Mouse (Mus musculus): ENCODE results near the gene Coil. TPM values are rescaled to one million over a fixed set of nuclear protein-coding genes. Genes with fewer than 3 reads are reported as not detected.

The Coil gene
- polyA plus RNA-seq, 1 experiment from 2014 or later = 28.7 TPM

GRCm38 (mm10) chr11:89021687-89022086 is 51.6 kb downstream of the Coil start:
- Histone ChIP-seq H3K27me3 (ENCODE audit: low read depth, poor library complexity, severe bottlenecking) (no peaks in the 10 kb centered on the region), H3K27ac (no peak overlapping the region), H3K4me1 (peaks cover 3% of the 10 kb centered on the region; the same call in 1 of the 2 replicates), H3K4me3 (no peak overlapping the region), H3K36me3 (no peaks in the 10 kb centered on the region), H3K9me3 (replicated peaks) (no peaks in the 10 kb centered on the region)
- DNase-seq (ENCODE audit: low spot score) = no peak
- 88% methylated on average over 7 of the region's 7 CpGs for WGBS

GRCm38 (mm10) chr11:89022120-89022731 is 52.2 kb downstream of the Coil start:
- Histone ChIP-seq H3K9me3 (replicated peaks) (no peaks in the 10 kb centered on the region), H3K27me3 (ENCODE audit: low read depth, poor library complexity, severe bottlenecking) (no peaks in the 10 kb centered on the region), H3K36me3 (no peaks in the 10 kb centered on the region), H3K27ac (no peak overlapping the region), H3K4me1 (peaks cover 3% of the 10 kb centered on the region; the same call in 1 of the 2 replicates), H3K4me3 (no peak overlapping the region)
- 64% methylated on average over 8 of the region's 8 CpGs for WGBS
- DNase-seq (ENCODE audit: low spot score) = no peak

DNA sequence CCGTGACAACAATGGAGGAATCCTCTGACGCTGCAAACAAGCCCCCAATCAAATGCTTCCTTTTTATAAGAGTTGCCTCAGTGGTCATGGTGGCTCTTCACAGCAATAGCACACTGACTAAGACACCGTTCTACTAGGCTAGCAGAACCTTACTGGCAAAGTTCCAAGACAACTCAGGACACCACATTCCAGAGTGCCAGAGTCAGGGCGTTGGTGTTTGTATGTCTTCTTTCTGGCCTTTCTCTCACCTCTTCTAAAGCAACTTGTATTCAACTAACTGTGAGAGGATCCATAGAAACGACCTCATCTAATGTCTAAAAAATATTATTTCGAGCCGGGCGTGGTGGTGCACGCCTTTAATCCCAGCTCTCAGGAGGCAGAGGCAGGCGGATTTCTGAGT is 53.4 kb downstream of the Coil start:
- no peaks in the 10 kb centered on the region for H3K27me3 ChIP-seq (ENCODE audit: low read depth, poor library complexity, severe bottlenecking)
- H3K36me3 ChIP-seq = no peaks in the 10 kb centered on the region
- H3K9me3 ChIP-seq (replicated peaks) = no peaks in the 10 kb centered on the region
- no peak overlapping the region for H3K27ac ChIP-seq
- DNase-seq (ENCODE audit: low spot score) = no peak
- WGBS = 82% methylated on average over 10 of the region's 10 CpGs
- H3K4me3 ChIP-seq = no peak overlapping the region
- peaks cover 3% of the 10 kb centered on the region; the same call in 1 of the 2 replicates for H3K4me1 ChIP-seq

- no peaks in the 10 kb centered on the region for H3K36me3 ChIP-seq
- no peak overlapping the region for H3K4me3 ChIP-seq
- no peaks in the 10 kb centered on the region for H3K27me3 ChIP-seq (ENCODE audit: low read depth, poor library complexity, severe bottlenecking)
- no peak for DNase-seq (ENCODE audit: low spot score)
- no peaks in the 10 kb centered on the region for H3K9me3 ChIP-seq (replicated peaks)
- H3K27ac ChIP-seq = no peak overlapping the region
- 84% methylated on average over 11 of the region's 11 CpGs for WGBS
- peaks cover 8% of the 10 kb centered on the region; the same call in 1 of the 2 replicates for H3K4me1 ChIP-seq
Observed at GRCm38 (mm10) chr11:89024181-89024881, 54.3 kb downstream of the Coil start.

DNA sequence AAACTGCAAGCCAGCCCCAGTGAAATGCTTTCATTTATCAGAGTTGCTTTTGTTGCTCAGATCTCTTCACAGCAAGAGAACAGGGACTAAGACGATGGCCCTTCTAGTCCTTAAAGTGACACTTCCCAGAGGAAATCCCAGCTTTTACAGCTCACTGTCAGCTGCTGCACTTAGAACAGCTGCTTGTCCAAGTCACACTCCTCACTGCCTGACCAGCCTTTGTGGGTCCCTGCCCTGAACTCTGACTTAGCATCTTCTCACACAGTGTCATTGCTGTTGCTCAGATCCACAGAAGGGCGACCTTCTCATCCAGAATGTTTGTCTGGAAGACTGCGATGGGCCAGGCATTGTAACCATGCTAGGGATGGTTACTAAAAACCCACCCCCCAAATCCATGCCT is 55.6 kb downstream of the Coil start:
- no peaks in the 10 kb centered on the region for H3K36me3 ChIP-seq
- DNase-seq (ENCODE audit: low spot score) = no peak
- H3K9me3 ChIP-seq (replicated peaks) = no peaks in the 10 kb centered on the region
- H3K27ac ChIP-seq = no peak overlapping the region
- H3K4me1 ChIP-seq = peaks cover 9% of the 10 kb centered on the region; the same call in 1 of the 2 replicates
- H3K4me3 ChIP-seq = no peak overlapping the region
- H3K27me3 ChIP-seq (ENCODE audit: low read depth, poor library complexity, severe bottlenecking) = no peaks in the 10 kb centered on the region
- WGBS = 77% methylated on average over 3 of the region's 3 CpGs

- no peak for DNase-seq (ENCODE audit: low spot score)
- Histone ChIP-seq H3K9me3 (replicated peaks) (no peaks in the 10 kb centered on the region), H3K4me3 (no peak overlapping the region), H3K27me3 (ENCODE audit: low read depth, poor library complexity, severe bottlenecking) (no peaks in the 10 kb centered on the region), H3K36me3 (no peaks in the 10 kb centered on the region), H3K4me1 (peaks cover 9% of the 10 kb centered on the region; the same call in 1 of the 2 replicates), H3K27ac (no peak overlapping the region)
- WGBS = 95% methylated on average over 3 of the region's 3 CpGs
Observed at GRCm38 (mm10) chr11:89026117-89026516, 56.1 kb downstream of the Coil start.

- H3K4me1 ChIP-seq = peaks cover 9% of the 10 kb centered on the region; the same call in 1 of the 2 replicates
- no peak overlapping the region for H3K27ac ChIP-seq
- WGBS = 89% methylated on average over 10 of the region's 10 CpGs
- no peaks in the 10 kb centered on the region for H3K27me3 ChIP-seq (ENCODE audit: low read depth, poor library complexity, severe bottlenecking)
- H3K4me3 ChIP-seq = no peak overlapping the region
- no peaks in the 10 kb centered on the region for H3K9me3 ChIP-seq (replicated peaks)
- DNase-seq (ENCODE audit: low spot score) = no peak
- H3K36me3 ChIP-seq = no peaks in the 10 kb centered on the region
Observed at GRCm38 (mm10) chr11:89027955-89028361, 57.9 kb downstream of the Coil start.

DNA sequence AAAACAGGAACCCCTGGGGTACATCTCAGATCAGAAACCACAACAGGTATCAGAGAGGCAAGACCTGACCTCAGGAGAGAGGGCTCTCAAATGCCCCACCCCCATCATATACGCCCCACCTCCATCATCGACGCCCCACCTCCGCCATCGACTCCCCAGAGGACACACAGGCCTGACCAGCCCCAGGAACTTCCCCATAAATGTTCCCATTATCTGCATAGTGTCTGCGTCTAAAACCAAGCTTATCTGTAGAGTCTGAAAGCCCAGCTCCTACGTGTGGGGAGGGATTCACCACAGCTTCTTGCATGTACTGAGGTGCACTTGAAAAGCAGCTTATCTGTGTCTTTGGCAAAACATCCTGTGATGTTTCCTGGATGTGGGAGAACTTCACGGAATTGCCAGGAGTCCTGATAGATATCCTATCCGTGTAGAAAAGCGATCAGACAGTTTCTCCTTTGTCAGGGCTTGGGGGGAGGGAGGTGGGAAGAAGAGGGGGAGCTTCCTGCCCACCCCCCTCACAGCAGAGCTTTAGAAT is 58.9 kb downstream of the Coil start:
- DNase-seq (ENCODE audit: low spot score) = no peak
- Histone ChIP-seq H3K9me3 (replicated peaks) (no peaks in the 10 kb centered on the region), H3K4me1 (peaks cover 9% of the 10 kb centered on the region; the same call in 1 of the 2 replicates), H3K4me3 (no peak overlapping the region), H3K27me3 (ENCODE audit: low read depth, poor library complexity, severe bottlenecking) (no peaks in the 10 kb centered on the region), H3K27ac (no peak overlapping the region), H3K36me3 (no peaks in the 10 kb centered on the region)
- WGBS = 57% methylated on average over 10 of the region's 10 CpGs

DNA sequence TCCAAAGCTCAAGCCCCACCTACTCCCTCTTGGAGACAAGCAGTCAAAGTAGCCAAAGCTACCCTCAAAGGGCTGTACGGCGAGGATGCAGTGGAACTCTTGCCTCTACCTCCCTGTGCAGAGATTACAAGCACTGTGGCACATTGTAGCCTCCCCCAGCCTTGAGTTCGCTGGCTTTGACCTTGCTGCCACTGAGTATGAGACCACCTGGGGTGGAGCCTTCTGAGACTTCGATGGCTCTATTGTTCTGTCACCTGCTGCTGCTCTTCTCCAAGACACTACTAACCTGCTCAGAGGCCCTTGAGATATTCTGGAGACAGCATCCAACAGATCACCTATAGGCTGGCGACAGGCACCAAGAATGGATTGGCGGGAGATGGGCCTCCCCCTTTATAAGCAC is 60.5 kb downstream of the Coil start:
- no peak for DNase-seq (ENCODE audit: low spot score)
- Histone ChIP-seq H3K27me3 (ENCODE audit: low read depth, poor library complexity, severe bottlenecking) (no peaks in the 10 kb centered on the region), H3K4me3 (no peak overlapping the region), H3K9me3 (replicated peaks) (no peaks in the 10 kb centered on the region), H3K4me1 (peaks cover 5% of the 10 kb centered on the region; the same call in 1 of the 2 replicates), H3K36me3 (no peaks in the 10 kb centered on the region), H3K27ac (no peak overlapping the region)
- 87% methylated on average over 6 of the region's 6 CpGs for WGBS

GRCm38 (mm10) chr11:89031189-89031588 is 61.1 kb downstream of the Coil start:
- H3K36me3 ChIP-seq = no peaks in the 10 kb centered on the region
- WGBS = 66% methylated on average over 1 of the region's 1 CpGs

DNA sequence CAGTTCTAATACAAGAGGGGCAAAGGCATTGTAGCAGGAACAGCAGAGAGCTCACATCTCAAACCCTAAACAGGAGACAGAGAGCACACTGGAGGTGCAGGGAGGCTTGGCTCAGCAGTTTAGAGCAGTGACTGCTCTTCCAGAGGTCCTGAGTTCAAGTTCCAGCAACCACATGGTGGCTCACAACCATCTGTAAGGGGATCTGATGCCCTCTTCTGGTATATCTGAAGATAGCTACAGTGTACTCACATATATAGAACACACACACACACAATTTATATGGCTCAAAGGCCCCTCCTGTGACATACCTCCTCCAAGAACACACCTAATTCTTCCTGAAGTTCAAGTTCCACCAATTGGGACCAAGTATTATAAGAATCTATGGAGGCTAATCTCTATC is 64.5 kb downstream of the Coil start:
- no peak for DNase-seq (ENCODE audit: low spot score)

More at GRCm38 (mm10) chr11:89031189-89031588, 61.1 kb downstream of the Coil start:
- Histone ChIP-seq H3K4me1 (peaks cover 5% of the 10 kb centered on the region; the same call in 1 of the 2 replicates), H3K27me3 (ENCODE audit: low read depth, poor library complexity, severe bottlenecking) (no peaks in the 10 kb centered on the region), H3K4me3 (no peak overlapping the region), H3K9me3 (replicated peaks) (no peaks in the 10 kb centered on the region), H3K27ac (no peak overlapping the region)
- no peak for DNase-seq (ENCODE audit: low spot score)

DNA sequence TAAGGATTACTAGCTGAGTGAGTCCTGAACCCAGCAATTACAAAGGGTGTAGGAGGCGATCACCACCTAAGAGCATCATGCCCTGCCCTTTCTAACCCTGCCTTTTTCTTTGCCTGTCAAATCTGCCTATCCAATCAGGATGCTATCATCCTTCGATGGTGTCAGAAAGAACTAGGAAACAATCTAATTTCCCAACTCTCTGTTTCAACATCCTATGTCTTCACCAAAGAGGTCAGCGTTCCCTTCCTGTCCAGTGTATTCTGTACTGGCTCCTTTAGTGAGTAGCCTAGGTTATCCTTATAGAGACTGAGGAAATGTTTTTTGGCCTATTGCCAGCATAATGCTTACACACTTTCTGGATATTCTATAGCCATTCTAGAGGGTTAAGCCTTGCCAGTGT is 65.5 kb downstream of the Coil start:
- H3K4me3 ChIP-seq = no peak overlapping the region
- no peak overlapping the region for H3K27ac ChIP-seq
- DNase-seq (ENCODE audit: low spot score) = no peak
- no peaks in the 10 kb centered on the region for H3K27me3 ChIP-seq (ENCODE audit: low read depth, poor library complexity, severe bottlenecking)
- 86% methylated on average over 3 of the region's 3 CpGs for WGBS
- no peaks in the 10 kb centered on the region for H3K4me1 ChIP-seq
- no peaks in the 10 kb centered on the region for H3K9me3 ChIP-seq (replicated peaks)
- H3K36me3 ChIP-seq = peaks cover 32% of the 10 kb centered on the region

More for the DNA sequence above, 64.5 kb downstream of the Coil start:
- Histone ChIP-seq H3K9me3 (replicated peaks) (no peaks in the 10 kb centered on the region), H3K27ac (no peak overlapping the region), H3K27me3 (ENCODE audit: low read depth, poor library complexity, severe bottlenecking) (no peaks in the 10 kb centered on the region), H3K4me3 (no peak overlapping the region), H3K36me3 (peaks cover 23% of the 10 kb centered on the region), H3K4me1 (no peaks in the 10 kb centered on the region)

GRCm38 (mm10) chr11:89038496-89038895 is 68.4 kb downstream of the Coil start:
- DNase-seq (ENCODE audit: low spot score) = no peak
- 93% methylated on average over 6 of the region's 6 CpGs for WGBS
- Histone ChIP-seq H3K27ac (no peak overlapping the region), H3K4me1 (no peaks in the 10 kb centered on the region), H3K4me3 (no peak overlapping the region), H3K9me3 (replicated peaks) (no peaks in the 10 kb centered on the region), H3K36me3 (peaks cover 58% of the 10 kb centered on the region), H3K27me3 (ENCODE audit: low read depth, poor library complexity, severe bottlenecking) (no peaks in the 10 kb centered on the region)
